ENCODE assay signal across 20 mouse cellular contexts in genomic region chr5:121724678-121725077, GRCm38 (mm10). TPM values are rescaled to one million over a fixed set of nuclear protein-coding genes. Genes with fewer than 3 reads are reported as not detected.
DNase-seq lines count a peak whose midpoint lies in the region; ATAC-seq and TF ChIP-seq lines count a peak whose summit lies in the region.
"Had no signal": no experiment of that assay in that cellular context is flagged by ENCODE, and none has a peak within 500 bp of the region (broad histone marks: within the 10 kb centered on the region; RNA-seq: fewer than 3 reads in every experiment).

No protein-coding gene starts in this region.

- H3K4me2 ChIP-seq in heart, embryonic 13.5 days: no peak overlapping the region
- no peak overlapping the region for H3K4me2 ChIP-seq in intestine, embryonic 15.5 days (replicated peaks)
- H3K4me2 ChIP-seq in intestine, postnatal 0 days (replicated peaks; ENCODE audit: low read depth): peak overlapping the region; percentile 17; the same call in 1 of the 2 replicates
- H3K4me2 ChIP-seq: embryonic facial prominence, embryonic 13.5 days; forebrain, embryonic 12.5 days; hindbrain, embryonic 15.5 days had no signal

- peaks cover 54% of the 10 kb centered on the region for H3K4me1 ChIP-seq in heart, embryonic 13.5 days
- H3K4me1 ChIP-seq in intestine, embryonic 15.5 days (replicated peaks): peaks cover 7% of the 10 kb centered on the region; the same call in 1 of the 2 replicates
- peaks cover 2% of the 10 kb centered on the region; the same call in 1 of the 2 replicates for H3K4me1 ChIP-seq in intestine, postnatal 0 days (replicated peaks; ENCODE audit: control insufficient read depth, insufficient read depth, low read length)

- H3K9me3 ChIP-seq in heart, embryonic 13.5 days: no peaks in the 10 kb centered on the region
- no peaks in the 10 kb centered on the region for H3K9me3 ChIP-seq in intestine, embryonic 15.5 days
- H3K9me3 ChIP-seq in intestine, postnatal 0 days (ENCODE audit: control insufficient read depth): no peaks in the 10 kb centered on the region
- H3K9me3 ChIP-seq: embryonic facial prominence, embryonic 13.5 days; forebrain, embryonic 12.5 days; hindbrain, embryonic 15.5 days had no signal

- no peak for ATAC-seq in heart, embryonic 13.5 days (ENCODE audit: extremely low read depth, insufficient number of reproducible peaks, low FRiP score, low TSS enrichment)
- ATAC-seq in intestine, embryonic 15.5 days: peak; percentile 65
- ATAC-seq in intestine, postnatal 0 days: peak; percentile 52
- ATAC-seq: activated CD4-positive, CD25-positive, alpha-beta regulatory T cell, adult 4 months; forebrain, embryonic 16.5 days; Patski had no signal

- H3K27ac ChIP-seq in heart, embryonic 13.5 days (replicated peaks): 0 out of 2 replicates have a peak overlapping the region, but pooled peaks have one; percentile 13
- no peak overlapping the region for H3K27ac ChIP-seq in intestine, embryonic 15.5 days
- no peak overlapping the region for H3K27ac ChIP-seq in intestine, postnatal 0 days (ENCODE audit: low read depth, low read length)
- H3K27ac ChIP-seq: embryonic facial prominence, embryonic 13.5 days; forebrain, embryonic 12.5 days; hindbrain, embryonic 15.5 days had no signal

- H3K4me3 ChIP-seq in heart, embryonic 13.5 days: no peak overlapping the region
- H3K4me3 ChIP-seq in intestine, embryonic 15.5 days (replicated peaks): no peak overlapping the region
- H3K4me3 ChIP-seq in intestine, postnatal 0 days (ENCODE audit: low read depth, low read length): no peak overlapping the region
- H3K4me3 ChIP-seq: embryonic facial prominence, embryonic 13.5 days; forebrain, embryonic 12.5 days; hindbrain, embryonic 15.5 days had no signal

- no peak for DNase-seq in heart, adult 8-10 months (ENCODE audit: low spot score)
- peak; percentile 47 to 58 for DNase-seq in kidney, postnatal 36 days
- no peak for DNase-seq in kidney, postnatal 4 days
- DNase-seq in adrenal gland, postnatal 10 days: no peak
- DNase-seq: adrenal gland, postnatal 25 days; cerebellum, adult 18-20 months; cerebellum, adult 9-11 months; cerebellum, postnatal 36 days; gastrocnemius, postnatal 10 days; heart, postnatal 36 days had no signal

- H3K9ac ChIP-seq in heart, embryonic 13.5 days: no peak overlapping the region
- no peak overlapping the region for H3K9ac ChIP-seq in intestine, embryonic 15.5 days
- no peak overlapping the region for H3K9ac ChIP-seq in intestine, postnatal 0 days (ENCODE audit: low read depth, low read length)
- H3K9ac ChIP-seq: embryonic facial prominence, embryonic 13.5 days; forebrain, embryonic 12.5 days; hindbrain, embryonic 15.5 days had no signal

- H3K36me3 ChIP-seq in heart, embryonic 13.5 days: peaks cover 25% of the 10 kb centered on the region
- no peaks in the 10 kb centered on the region for H3K36me3 ChIP-seq in intestine, embryonic 15.5 days
- H3K36me3 ChIP-seq in intestine, postnatal 0 days (ENCODE audit: control insufficient read depth, insufficient read depth): no peaks in the 10 kb centered on the region; the same call in 1 of the 2 replicates
- H3K36me3 ChIP-seq: hindbrain, embryonic 15.5 days had no signal

- no peak for TF ChIP-seq CTCF in intestine, postnatal 0 days (IDR thresholded peaks at IDR 0.05; ENCODE audit: low read depth)

- 66% methylated on average over 1 of the region's 1 CpGs for WGBS in heart, embryonic 13.5 days
- 92% methylated on average over 1 of the region's 1 CpGs for WGBS in intestine, embryonic 15.5 days
- 70% methylated on average over 1 of the region's 1 CpGs for WGBS in intestine, postnatal 0 days

- no peaks in the 10 kb centered on the region for H3K27me3 ChIP-seq in heart, embryonic 13.5 days (replicated peaks)
- H3K27me3 ChIP-seq in intestine, embryonic 15.5 days (replicated peaks): no peaks in the 10 kb centered on the region
- no peaks in the 10 kb centered on the region for H3K27me3 ChIP-seq in intestine, postnatal 0 days (replicated peaks; ENCODE audit: control insufficient read depth, insufficient read depth, low read length)
- H3K27me3 ChIP-seq: CH12.LX; embryonic facial prominence, embryonic 13.5 days; forebrain, embryonic 12.5 days; hindbrain, embryonic 15.5 days; Patski had no signal

RNA-seq across cellular contexts. Expression of gene Atxn2, which starts 13.5 kb away (rescaled TPM):
- polyA plus RNA-seq in heart, embryonic 13.5 days (2015; fragmentation: Nextera tagmentation; extraction: Ambion mirVana): 35.4 and 39.6 TPM in 2 replicates
- 100 to 1,000 TPM; 143 to 153 (median 147) TPM for total RNA-seq in heart, adult 8-10 months (2022)
- polyA plus RNA-seq in intestine, embryonic 15.5 days (2015; fragmentation: Nextera tagmentation; extraction: Ambion mirVana): 56.7 and 59.0 TPM in 2 replicates
- 54.3 and 62.6 TPM in 2 replicates for polyA plus RNA-seq in intestine, postnatal 0 days (2015; fragmentation: Nextera tagmentation; extraction: Ambion mirVana)
- 100 to 1,000 TPM; 156 to 219 TPM for total RNA-seq in adrenal gland, postnatal 10 days (2021)

Comparison
In these comparisons a context has a peak if more than half of its experiments do, and no peak if none do; other contexts are left out.
1. DNase-seq: peak in kidney, postnatal 36 days (2 of 2); none in heart, adult 8-10 months (single experiment), kidney, postnatal 4 days (0 of 2) and adrenal gland, postnatal 10 days (single experiment).